Mouse (Mus musculus) liver, adult 2 months (tissue): Measurements from ENCODE around the gene Yjefn3.

Experiments
- CTCF ChIP-seq: fragments of 200-500 bp; IDR thresholded peaks from 2 replicates; pipeline ENCODE4 v1.5.1; 2011; ENCODE audit warnings: low read depth, low read length, control low read depth
- POLR2A ChIP-seq: fragments of 200-500 bp; IDR thresholded peaks from 2 replicates; pipeline ENCODE4 v1.6.1; 2011; ENCODE audit warnings: low read length, control low read depth; ENCODE audit not compliant: insufficient read depth; ENCODE audit errors: extremely low read depth

DNA sequence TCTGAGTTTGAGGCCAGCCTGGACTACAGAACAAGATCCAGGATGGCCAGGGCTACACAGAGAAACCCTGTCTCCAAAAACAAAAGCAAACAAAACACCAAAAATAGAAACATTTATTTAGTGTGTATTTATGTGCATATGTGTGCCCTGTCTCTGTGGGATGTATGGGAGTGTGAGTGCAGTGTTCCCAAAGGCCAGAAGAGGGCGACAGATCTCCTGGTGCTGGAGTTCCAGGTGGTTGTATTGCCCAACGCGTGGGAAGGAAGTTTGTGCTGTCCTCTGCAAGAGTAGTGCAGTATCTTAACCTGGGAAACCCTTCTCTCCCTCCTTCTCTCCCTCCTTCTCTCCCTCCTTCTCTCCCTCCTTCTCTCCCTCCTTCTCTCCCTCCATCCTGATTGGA is 52.6 kb downstream of the Yjefn3 start:
- TF ChIP-seq POLR2A, result no peak
- TF ChIP-seq CTCF, result peak; percentile 71
